Mouse (Mus musculus): ENCODE measurements around the gene Agbl4. TPM values are rescaled to one million over a fixed set of nuclear protein-coding genes. Genes with fewer than 3 reads are reported as not detected.

Agbl4 gene
- polyA plus RNA-seq, 1 experiment from 2014 or later, result 0.81 TPM

GRCm38 (mm10) chr4:111357176-111357575, 959.7 kb downstream of the Agbl4 start:
- Histone ChIP-seq H3K9me3 (ENCODE audit: control insufficient read depth, low read length) (no peaks in the 10 kb centered on the region), H3K4me3 (ENCODE audit: low read depth, low read length) (no peak overlapping the region), H3K27me3 (replicated peaks; ENCODE audit: control insufficient read depth, insufficient read depth, low read length) (no peaks in the 10 kb centered on the region), H3K27ac (replicated peaks; ENCODE audit: low read depth, low read length) (no peak overlapping the region; the same call in 1 of the 2 replicates), H3K4me2 (ENCODE audit: low read depth, low read length) (no peak overlapping the region), H3K4me1 (ENCODE audit: control insufficient read depth, insufficient read depth, low read length) (no peaks in the 10 kb centered on the region), H3K36me3 (ENCODE audit: control insufficient read depth, insufficient read depth, low read length) (no peaks in the 10 kb centered on the region), H3K9ac (ENCODE audit: low read depth, low read length) (no peak overlapping the region)
- ATAC-seq (ENCODE audit: low read depth) (no peak), DNase-seq (ENCODE audit: low spot score) (no peak)
- WGBS, result 46% methylated on average over 3 of the region's 3 CpGs

- no peak for ATAC-seq (ENCODE audit: low read depth)
- 78% methylated on average over 2 of the region's 2 CpGs for WGBS
These were observed 966.7 kb downstream of the Agbl4 start for GRCm38 (mm10) chr4:111364199-111364598.

DNA sequence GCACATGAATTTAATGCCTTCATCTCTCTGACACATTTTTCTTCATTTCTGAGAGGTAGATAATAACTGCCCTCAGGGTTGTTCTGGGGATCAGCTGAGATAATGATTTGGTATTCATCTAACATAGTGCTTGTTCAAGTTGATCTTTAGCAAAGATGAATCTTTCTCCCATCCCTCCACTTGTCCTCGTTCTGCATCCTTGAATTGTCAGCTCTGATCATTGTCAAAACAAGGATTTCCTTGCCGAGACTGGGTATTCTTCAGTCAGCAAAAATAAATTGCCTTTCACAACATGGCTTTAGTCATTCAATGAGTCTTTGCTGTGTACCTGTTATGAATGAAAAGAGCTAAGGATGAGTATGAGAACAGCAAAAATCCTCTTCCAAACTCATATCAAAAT, 970.3 kb downstream of the Agbl4 start:
- no peaks in the 10 kb centered on the region for H3K27me3 ChIP-seq (replicated peaks; ENCODE audit: control insufficient read depth, insufficient read depth, low read length)
- ATAC-seq (ENCODE audit: low read depth) (no peak), DNase-seq (ENCODE audit: low spot score) (no peak)
- H3K9ac ChIP-seq (ENCODE audit: low read depth, low read length), result no peak overlapping the region
- H3K4me2 ChIP-seq (ENCODE audit: low read depth, low read length), result no peak overlapping the region
- no peaks in the 10 kb centered on the region for H3K36me3 ChIP-seq (ENCODE audit: control insufficient read depth, insufficient read depth, low read length)
- 56% methylated on average over 2 of the region's 2 CpGs for WGBS
- H3K27ac ChIP-seq (replicated peaks; ENCODE audit: low read depth, low read length), result no peak overlapping the region
- no peak overlapping the region for H3K4me3 ChIP-seq (ENCODE audit: low read depth, low read length)
- no peaks in the 10 kb centered on the region for H3K4me1 ChIP-seq (ENCODE audit: control insufficient read depth, insufficient read depth, low read length)
- no peaks in the 10 kb centered on the region for H3K9me3 ChIP-seq (ENCODE audit: control insufficient read depth, low read length)

More at GRCm38 (mm10) chr4:111364199-111364598, 966.7 kb downstream of the Agbl4 start:
- H3K9me3 ChIP-seq (ENCODE audit: control insufficient read depth, low read length), result no peaks in the 10 kb centered on the region
- H3K36me3 ChIP-seq (ENCODE audit: control insufficient read depth, insufficient read depth, low read length), result no peaks in the 10 kb centered on the region
- H3K4me2 ChIP-seq (ENCODE audit: low read depth, low read length), result no peak overlapping the region
- no peak for DNase-seq (ENCODE audit: low spot score)
- H3K27ac ChIP-seq (replicated peaks; ENCODE audit: low read depth, low read length), result no peak overlapping the region
- H3K27me3 ChIP-seq (replicated peaks; ENCODE audit: control insufficient read depth, insufficient read depth, low read length), result no peaks in the 10 kb centered on the region
- no peak overlapping the region for H3K4me3 ChIP-seq (ENCODE audit: low read depth, low read length)
- H3K9ac ChIP-seq (ENCODE audit: low read depth, low read length), result no peak overlapping the region
- H3K4me1 ChIP-seq (ENCODE audit: control insufficient read depth, insufficient read depth, low read length), result no peaks in the 10 kb centered on the region

- Histone ChIP-seq H3K27me3 (replicated peaks; ENCODE audit: control insufficient read depth, insufficient read depth, low read length) (no peaks in the 10 kb centered on the region), H3K4me1 (ENCODE audit: control insufficient read depth, insufficient read depth, low read length) (no peaks in the 10 kb centered on the region), H3K9ac (ENCODE audit: low read depth, low read length) (no peak overlapping the region), H3K36me3 (ENCODE audit: control insufficient read depth, insufficient read depth, low read length) (no peaks in the 10 kb centered on the region), H3K4me3 (ENCODE audit: low read depth, low read length) (no peak overlapping the region), H3K27ac (replicated peaks; ENCODE audit: low read depth, low read length) (no peak overlapping the region), H3K9me3 (ENCODE audit: control insufficient read depth, low read length) (0 out of 2 replicates have a peak, but pooled peaks cover 3% of the 10 kb centered on the region), H3K4me2 (ENCODE audit: low read depth, low read length) (no peak overlapping the region)
- ATAC-seq (ENCODE audit: low read depth), result no peak
- no peak for DNase-seq (ENCODE audit: low spot score)
These were observed 979.7 kb downstream of the Agbl4 start for GRCm38 (mm10) chr4:111377159-111377558.

DNA sequence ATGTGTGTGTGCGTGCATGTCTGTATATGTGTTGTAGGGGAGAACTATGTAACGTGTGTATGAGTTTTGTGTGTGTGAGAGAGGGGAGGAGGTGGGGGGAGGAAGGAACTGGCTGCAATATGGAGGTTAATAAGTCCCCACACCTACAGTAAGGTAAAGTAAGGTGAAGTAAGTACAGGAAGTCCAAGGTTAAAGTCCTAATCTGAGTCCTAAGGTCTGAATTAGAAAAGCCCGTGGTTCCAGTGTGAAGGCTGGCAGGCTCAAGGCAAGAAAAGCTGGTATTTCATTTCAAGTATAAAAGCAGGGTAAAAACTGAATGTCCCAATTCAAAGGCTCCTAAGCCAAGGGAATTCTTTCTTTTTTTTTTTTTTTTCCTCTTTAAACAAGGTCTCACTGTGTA, 980.6 kb downstream of the Agbl4 start:
- Histone ChIP-seq H3K9ac (ENCODE audit: low read depth, low read length) (no peak overlapping the region), H3K27ac (replicated peaks; ENCODE audit: low read depth, low read length) (no peak overlapping the region), H3K4me3 (ENCODE audit: low read depth, low read length) (no peak overlapping the region), H3K4me1 (ENCODE audit: control insufficient read depth, insufficient read depth, low read length) (no peaks in the 10 kb centered on the region), H3K27me3 (replicated peaks; ENCODE audit: control insufficient read depth, insufficient read depth, low read length) (no peaks in the 10 kb centered on the region), H3K9me3 (ENCODE audit: control insufficient read depth, low read length) (0 out of 2 replicates have a peak, but pooled peaks cover 3% of the 10 kb centered on the region), H3K4me2 (ENCODE audit: low read depth, low read length) (no peak overlapping the region), H3K36me3 (ENCODE audit: control insufficient read depth, insufficient read depth, low read length) (no peaks in the 10 kb centered on the region)
- ATAC-seq (ENCODE audit: low read depth) (no peak), DNase-seq (ENCODE audit: low spot score) (no peak)
- WGBS, result 83% methylated on average over 3 of the region's 3 CpGs

DNA sequence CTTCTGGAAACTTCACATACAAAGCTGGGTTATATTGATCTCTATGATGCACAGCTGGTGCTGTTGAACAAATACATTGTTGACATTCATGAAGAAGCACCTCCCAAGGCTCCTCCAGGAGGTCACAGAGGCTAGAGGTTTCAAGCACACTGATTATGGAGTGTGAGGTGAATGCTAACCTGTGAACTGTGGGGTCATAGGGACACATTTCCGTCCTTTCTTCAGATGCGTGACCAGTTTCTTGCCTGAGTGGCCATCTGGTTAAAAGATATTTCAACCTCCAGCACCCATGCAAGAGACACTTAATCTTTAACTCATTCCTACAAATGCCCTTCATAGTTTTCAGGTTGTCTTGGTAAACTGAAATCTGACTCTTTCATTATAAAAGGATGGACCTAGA, 985.6 kb downstream of the Agbl4 start:
- Histone ChIP-seq H3K27me3 (replicated peaks; ENCODE audit: control insufficient read depth, insufficient read depth, low read length) (no peaks in the 10 kb centered on the region), H3K4me3 (ENCODE audit: low read depth, low read length) (no peak overlapping the region), H3K27ac (replicated peaks; ENCODE audit: low read depth, low read length) (no peak overlapping the region), H3K36me3 (ENCODE audit: control insufficient read depth, insufficient read depth, low read length) (no peaks in the 10 kb centered on the region), H3K9me3 (ENCODE audit: control insufficient read depth, low read length) (0 out of 2 replicates have a peak, but pooled peaks cover 3% of the 10 kb centered on the region), H3K4me2 (ENCODE audit: low read depth, low read length) (no peak overlapping the region), H3K4me1 (ENCODE audit: control insufficient read depth, insufficient read depth, low read length) (no peaks in the 10 kb centered on the region), H3K9ac (ENCODE audit: low read depth, low read length) (no peak overlapping the region)
- ATAC-seq (ENCODE audit: low read depth), result no peak
- 71% methylated on average over 2 of the region's 2 CpGs for WGBS
- DNase-seq (ENCODE audit: low spot score), result no peak

DNA sequence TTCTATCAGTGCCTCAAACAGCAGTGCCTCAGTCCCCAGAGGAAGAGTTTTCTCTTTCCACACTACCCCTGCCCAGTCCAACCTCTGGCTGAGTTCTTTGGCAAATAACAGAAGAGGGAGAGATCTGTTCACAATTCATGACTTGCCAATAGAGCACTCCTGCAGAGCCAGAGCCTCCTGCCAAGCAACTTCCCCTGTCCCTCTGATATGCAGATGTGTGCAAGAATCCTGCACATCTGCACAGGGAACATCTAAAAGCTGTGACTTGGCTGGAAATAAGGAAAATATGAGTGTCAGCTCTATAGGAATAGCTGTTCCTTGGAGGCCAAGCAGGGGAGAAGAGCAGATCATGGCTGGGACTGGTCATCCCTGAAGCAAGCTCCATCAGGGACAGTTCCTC, 993.3 kb downstream of the Agbl4 start:
- 0 out of 2 replicates have a peak, but pooled peaks cover 7% of the 10 kb centered on the region for H3K4me1 ChIP-seq (ENCODE audit: control insufficient read depth, insufficient read depth, low read length)
- H3K4me2 ChIP-seq (ENCODE audit: low read depth, low read length), result no peak overlapping the region
- peak overlapping the region; percentile 22; the same call in 1 of the 2 replicates for H3K27ac ChIP-seq (replicated peaks; ENCODE audit: low read depth, low read length)
- no peak overlapping the region for H3K4me3 ChIP-seq (ENCODE audit: low read depth, low read length)
- H3K27me3 ChIP-seq (replicated peaks; ENCODE audit: control insufficient read depth, insufficient read depth, low read length), result no peaks in the 10 kb centered on the region
- H3K36me3 ChIP-seq (ENCODE audit: control insufficient read depth, insufficient read depth, low read length), result no peaks in the 10 kb centered on the region
- ATAC-seq (ENCODE audit: low read depth), result peak; percentile 37; the same call in 1 of the 2 replicates
- no peaks in the 10 kb centered on the region for H3K9me3 ChIP-seq (ENCODE audit: control insufficient read depth, low read length)
- peak; percentile 87 for DNase-seq (ENCODE audit: low spot score)
- H3K9ac ChIP-seq (ENCODE audit: low read depth, low read length), result no peak overlapping the region

DNA sequence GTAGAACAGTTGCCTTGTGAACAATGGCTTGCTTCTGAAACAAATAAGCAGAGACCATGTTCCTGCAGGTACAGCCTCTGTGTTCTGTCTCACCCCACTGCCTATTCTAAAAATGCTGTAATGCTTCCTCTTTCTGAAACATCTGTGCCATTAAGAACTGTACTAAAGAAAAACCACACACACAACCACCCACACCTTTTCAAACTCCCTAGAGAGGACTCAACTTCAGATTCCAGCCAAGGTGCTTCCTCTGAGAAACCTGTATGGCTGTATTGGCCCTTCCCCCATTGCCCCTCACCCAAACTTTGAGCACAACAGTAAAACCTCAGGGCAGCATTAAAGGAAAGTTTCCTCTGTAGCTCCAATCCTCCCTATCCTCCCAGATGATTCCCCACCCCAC, 1002.3 kb downstream of the Agbl4 start:
- Histone ChIP-seq H3K36me3 (ENCODE audit: control insufficient read depth, insufficient read depth, low read length) (no peaks in the 10 kb centered on the region), H3K27me3 (replicated peaks; ENCODE audit: control insufficient read depth, insufficient read depth, low read length) (no peaks in the 10 kb centered on the region), H3K4me2 (ENCODE audit: low read depth, low read length) (no peak overlapping the region), H3K9me3 (ENCODE audit: control insufficient read depth, low read length) (no peaks in the 10 kb centered on the region), H3K9ac (ENCODE audit: low read depth, low read length) (no peak overlapping the region), H3K4me3 (ENCODE audit: low read depth, low read length) (no peak overlapping the region), H3K4me1 (ENCODE audit: control insufficient read depth, insufficient read depth, low read length) (peaks cover 5% of the 10 kb centered on the region; the same call in 1 of the 2 replicates), H3K27ac (replicated peaks; ENCODE audit: low read depth, low read length) (no peak overlapping the region)
- ATAC-seq (ENCODE audit: low read depth) (no peak), DNase-seq (ENCODE audit: low spot score) (no peak)

GRCm38 (mm10) chr4:111400676-111401075, 1003.2 kb downstream of the Agbl4 start:
- Histone ChIP-seq H3K4me3 (ENCODE audit: low read depth, low read length) (no peak overlapping the region), H3K9ac (ENCODE audit: low read depth, low read length) (no peak overlapping the region), H3K9me3 (ENCODE audit: control insufficient read depth, low read length) (no peaks in the 10 kb centered on the region), H3K4me1 (ENCODE audit: control insufficient read depth, insufficient read depth, low read length) (peaks cover 5% of the 10 kb centered on the region; the same call in 1 of the 2 replicates), H3K27ac (replicated peaks; ENCODE audit: low read depth, low read length) (no peak overlapping the region), H3K4me2 (ENCODE audit: low read depth, low read length) (no peak overlapping the region), H3K27me3 (replicated peaks; ENCODE audit: control insufficient read depth, insufficient read depth, low read length) (no peaks in the 10 kb centered on the region), H3K36me3 (ENCODE audit: control insufficient read depth, insufficient read depth, low read length) (no peaks in the 10 kb centered on the region)
- ATAC-seq (ENCODE audit: low read depth) (no peak; the same call in 1 of the 2 replicates), DNase-seq (ENCODE audit: low spot score) (no peak)
- WGBS, result 47% methylated on average over 2 of the region's 2 CpGs
